Mouse (Mus musculus) thymus, adult 2 months (tissue): ENCODE measurements at regions not wholly inside any gene's neighbourhood (a gene's known extent, or its start where the extent isn't known, plus 50 kb on each side); places are given as distances from the start of the nearest gene placed in this dataset.

Experiments used
- CTCF ChIP-seq: fragments of 200-500 bp; IDR thresholded peaks from 2 replicates; pipeline ENCODE4 v1.5.1; 2012; ENCODE audit warnings: mild to moderate bottlenecking, control low read depth, low read length, moderate library complexity, borderline replicate concordance; ENCODE audit not compliant: control insufficient read depth, poor library complexity, insufficient read depth; ENCODE audit errors: extremely low read depth
- POLR2A ChIP-seq: fragments of 200-500 bp; IDR thresholded peaks from 2 replicates; pipeline ENCODE4 v1.6.1; 2012; ENCODE audit warnings: mild to moderate bottlenecking, low read length, control low read depth, moderate library complexity; ENCODE audit not compliant: control insufficient read depth, poor library complexity, insufficient read depth; ENCODE audit errors: extremely low read depth

- TF ChIP-seq CTCF (no peak), POLR2A (no peak)
These were observed 192.1 kb upstream of the Car8 start for GRCm38 (mm10) chr4:8431032-8431332.
